Mouse (Mus musculus) brain, embryonic 14.5 days (tissue): ENCODE data around the gene Gm48552. TPM values are rescaled to one million over a fixed set of nuclear protein-coding genes. Genes with fewer than 3 reads are reported as not detected.

Experiments
- DNase-seq: peaks from one replicate; pipeline ENCODE4 v3.0.0-alpha.2; 2011; ENCODE audit warnings: low read depth
- CTCF ChIP-seq: fragments of 200-500 bp; IDR thresholded peaks from 2 replicates; pipeline ENCODE4 v1.5.1; 2012; ENCODE audit warnings: inconsistent platforms, mild to moderate bottlenecking, moderate library complexity, borderline replicate concordance; ENCODE audit not compliant: insufficient read depth, insufficient read length; ENCODE audit errors: extremely low read depth
- POLR2A ChIP-seq: fragments of 200-500 bp; IDR thresholded peaks from 2 replicates; pipeline ENCODE4 v1.6.1; 2012; ENCODE audit warnings: mild to moderate bottlenecking, inconsistent platforms, borderline replicate concordance; ENCODE audit not compliant: poor library complexity, insufficient read depth, insufficient read length, severe bottlenecking; ENCODE audit errors: extremely low read depth
- polyA plus RNA-seq: library from polyadenylated mRNA; depleted of rRNA; stranded (reverse); fragments of >200 nt; gene quantifications from 2 replicates; pipeline ENCODE4 v1.2.3, GENCODE M21; 2012

Gm48552 gene
- polyA plus RNA-seq, 1 experiment = 8.7 TPM

DNA sequence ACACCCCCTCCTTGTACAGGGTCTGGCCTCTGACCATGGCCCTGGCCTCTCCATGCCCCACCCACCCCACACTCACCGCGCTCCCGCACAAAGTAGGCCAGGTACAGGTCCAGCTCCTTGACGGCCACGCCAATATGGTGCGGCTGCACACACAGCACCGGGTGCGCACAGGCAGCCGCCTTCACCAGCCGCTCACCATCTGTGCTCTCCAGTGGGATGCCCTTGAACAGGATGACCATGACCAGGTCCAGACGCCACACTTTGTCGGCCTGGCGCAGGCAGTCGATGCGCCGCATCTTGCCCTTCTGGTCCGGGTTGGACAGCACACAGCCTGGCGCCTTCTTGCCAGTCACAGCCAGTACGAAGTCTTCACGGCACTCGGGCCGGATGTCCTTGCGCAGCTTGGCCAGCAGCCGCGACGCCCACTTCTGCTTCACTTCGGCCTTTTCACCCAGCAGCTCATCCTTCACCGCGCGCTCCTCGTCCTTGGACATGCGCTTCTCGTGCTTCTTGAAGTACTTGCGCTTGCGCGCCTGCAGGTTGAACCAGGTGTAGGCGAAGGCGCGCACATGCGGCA, 31.5 kb downstream of the Gm48552 start:
- no peak for DNase-seq

DNA sequence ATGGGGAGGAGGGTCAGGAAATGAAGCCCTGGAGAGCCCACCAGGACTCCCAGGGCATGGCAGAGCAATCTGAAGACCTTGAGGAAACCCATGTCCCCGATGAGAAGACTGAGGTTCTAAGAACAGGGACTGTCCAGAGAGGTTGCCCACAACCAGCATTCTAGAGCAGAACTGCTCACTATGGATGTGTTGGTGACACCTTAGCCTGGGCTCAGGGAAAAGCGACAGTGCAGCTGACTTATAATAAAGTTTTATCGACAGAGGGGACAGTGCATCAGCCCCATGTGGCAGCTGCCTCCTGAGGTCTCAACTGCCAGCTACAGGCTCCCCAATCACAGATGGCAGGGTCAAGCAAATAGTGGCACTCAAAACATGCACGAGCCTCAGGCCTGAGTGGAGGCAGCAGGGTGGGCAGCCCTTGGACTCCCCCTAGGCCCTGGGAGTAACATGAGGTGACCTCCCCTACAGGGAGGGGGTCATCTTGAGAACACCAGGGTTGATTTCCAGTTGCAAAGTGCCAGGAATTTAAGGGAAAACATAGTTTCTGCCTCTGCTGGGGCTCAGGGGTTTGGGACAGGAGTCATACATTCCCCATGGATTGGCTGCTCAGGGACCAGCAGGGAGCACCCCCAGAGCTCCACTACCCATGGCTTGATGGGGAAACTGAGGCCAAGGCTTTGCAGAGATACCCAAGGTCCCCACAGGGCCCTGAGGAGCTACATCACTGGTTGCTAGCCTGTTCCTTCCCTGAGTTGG, 32.4 kb downstream of the Gm48552 start:
- no peak for TF ChIP-seq POLR2A
- TF ChIP-seq CTCF = no peak
- DNase-seq = peak; percentile 0

More for the DNA sequence above, 31.5 kb downstream of the Gm48552 start:
- no peak for TF ChIP-seq CTCF
- no peak for TF ChIP-seq POLR2A

DNA sequence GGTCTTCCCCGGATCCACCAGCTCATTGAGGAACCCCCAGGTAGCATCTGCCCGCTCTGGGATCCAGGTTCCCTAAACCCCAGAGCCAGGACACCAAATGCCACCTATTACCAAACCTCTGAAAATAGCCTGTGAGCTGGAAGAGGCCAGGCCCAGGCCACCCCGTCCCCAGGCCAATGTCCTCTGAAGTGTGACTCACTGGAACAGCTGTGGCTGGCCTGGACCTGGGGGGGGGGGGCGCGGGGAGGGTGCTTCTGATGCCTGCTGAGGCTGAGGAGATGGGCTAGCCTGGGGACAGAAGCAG, 32.9 kb downstream of the Gm48552 start:
- DNase-seq = no peak
- TF ChIP-seq POLR2A = no peak

DNA sequence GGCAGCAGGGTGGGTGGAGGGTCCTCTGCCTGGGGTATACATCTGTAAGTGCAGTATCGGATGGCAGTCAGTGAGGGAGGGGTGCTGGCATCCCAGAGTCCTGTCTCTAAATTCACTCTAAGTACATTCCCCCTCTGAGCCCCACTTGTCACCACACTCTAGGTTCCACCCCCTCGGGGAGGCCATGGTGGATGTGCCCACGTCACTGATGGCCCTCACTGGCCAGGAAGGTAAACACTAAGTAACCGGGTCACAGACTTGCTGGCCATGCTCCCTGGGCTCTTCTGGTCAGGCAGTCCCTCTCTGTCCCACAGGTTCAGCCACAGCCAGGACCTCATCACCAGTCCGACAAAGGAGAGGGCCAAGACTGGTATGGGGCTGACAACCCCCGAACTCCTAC, 33.4 kb downstream of the Gm48552 start:
- no peak for DNase-seq

DNA sequence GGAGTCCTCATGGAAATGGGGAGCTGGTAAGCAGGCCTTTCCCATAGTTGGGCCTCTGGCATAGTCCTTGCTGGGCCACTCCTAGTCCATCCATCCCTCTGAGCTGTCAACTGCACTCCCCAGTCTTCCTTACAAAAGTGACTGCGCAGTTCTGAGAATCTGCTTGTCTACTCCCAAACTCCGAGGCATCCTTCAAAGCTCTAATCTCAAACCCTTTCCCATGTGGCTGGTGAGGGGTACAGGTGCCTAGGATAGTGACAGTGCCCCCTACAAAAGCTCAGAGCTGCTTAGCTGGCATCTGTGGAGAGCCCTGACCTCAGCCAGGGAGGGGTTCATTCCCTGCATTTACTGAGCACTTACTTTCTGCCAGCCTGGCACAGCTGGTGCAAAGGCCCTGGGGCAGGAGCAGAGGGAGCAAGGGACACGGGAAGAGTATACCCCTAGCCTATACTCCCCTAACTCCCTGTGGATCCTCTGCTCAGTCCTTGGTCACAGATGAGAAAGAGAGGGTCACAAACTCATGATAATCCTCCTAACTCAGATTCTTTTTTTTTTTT, 33.9 kb downstream of the Gm48552 start:
- no peak for DNase-seq
- no peak for TF ChIP-seq CTCF
- TF ChIP-seq POLR2A = no peak

More for the DNA sequence above, 33.4 kb downstream of the Gm48552 start:
- TF ChIP-seq CTCF (no peak), POLR2A (no peak)

DNA sequence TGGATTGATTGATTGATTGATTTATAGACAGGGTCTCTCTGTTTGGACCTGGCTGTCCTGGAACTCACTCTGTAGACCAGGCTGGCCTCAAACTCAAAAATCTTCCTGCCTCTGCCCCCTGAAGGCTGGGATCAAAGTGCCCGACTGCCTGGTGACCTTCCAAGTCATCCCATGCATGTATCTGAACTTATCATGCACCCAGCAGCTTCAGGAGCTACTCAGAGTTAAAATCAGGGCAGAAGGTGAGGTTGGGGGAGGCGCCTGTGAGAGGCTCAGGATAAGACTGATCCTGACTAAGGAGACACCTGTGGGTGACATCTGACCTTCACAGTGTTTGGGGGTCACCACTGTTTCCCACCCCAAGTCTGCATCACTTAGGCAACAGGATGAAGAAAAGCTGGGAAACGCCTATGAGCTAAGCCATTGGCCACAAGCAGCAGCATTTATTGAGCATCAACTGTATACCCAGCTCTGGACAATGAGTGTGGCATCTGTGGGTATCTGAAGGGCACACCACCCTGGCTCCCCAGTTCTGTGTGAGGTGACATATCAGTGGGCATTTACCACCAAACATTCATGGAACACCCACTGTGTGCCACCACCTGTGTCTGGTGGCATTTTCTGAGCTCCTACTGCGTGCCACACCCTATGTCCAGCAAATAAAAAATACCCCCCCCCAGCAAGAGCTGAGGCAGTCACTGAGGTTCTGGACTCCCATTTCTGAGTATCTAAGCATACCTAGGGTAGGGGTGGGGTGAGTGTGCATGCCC, 34.9 kb downstream of the Gm48552 start:
- DNase-seq = no peak
- TF ChIP-seq CTCF = no peak
- TF ChIP-seq POLR2A = no peak

DNA sequence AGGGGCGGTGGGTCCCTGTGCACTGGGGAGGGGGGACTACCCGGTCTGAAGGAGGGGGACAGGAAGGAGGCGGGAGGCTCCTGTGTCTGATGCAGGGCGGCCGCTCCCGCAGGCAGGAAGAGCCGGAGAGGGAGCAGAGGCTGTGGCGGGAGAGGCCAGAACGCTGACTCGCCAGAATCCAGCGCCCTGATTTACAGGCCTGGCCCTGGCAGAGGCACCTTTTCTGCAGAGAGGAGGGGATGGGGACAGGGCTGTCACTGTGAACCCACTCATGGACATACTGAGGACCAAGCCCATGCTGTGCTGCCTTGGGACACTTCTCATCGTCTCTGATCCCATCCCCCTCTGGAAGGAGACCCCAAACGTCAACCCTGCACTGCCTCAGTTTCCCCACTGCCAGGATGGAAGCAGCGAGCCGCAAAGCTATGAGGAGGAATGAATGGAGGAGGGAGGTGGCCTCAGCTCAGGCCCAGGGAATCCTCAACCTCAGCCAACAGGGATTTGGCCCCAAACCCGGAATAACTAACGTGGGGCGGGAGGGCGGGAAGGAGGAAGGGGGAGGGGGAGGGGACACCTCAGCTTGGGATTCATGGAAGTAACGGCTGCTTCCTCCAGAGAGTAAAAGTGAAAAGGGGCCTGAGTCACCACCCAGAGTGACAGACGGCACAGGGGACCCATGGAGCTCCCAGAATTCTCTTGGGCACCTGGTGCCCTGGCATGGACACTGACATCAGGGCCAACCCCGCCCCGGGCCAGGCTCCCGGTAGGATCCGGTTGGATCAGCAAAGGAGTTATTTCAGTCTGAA, 35.6 kb downstream of the Gm48552 start:
- peak; percentile 71 for DNase-seq
- TF ChIP-seq CTCF (no peak), POLR2A (no peak)

DNA sequence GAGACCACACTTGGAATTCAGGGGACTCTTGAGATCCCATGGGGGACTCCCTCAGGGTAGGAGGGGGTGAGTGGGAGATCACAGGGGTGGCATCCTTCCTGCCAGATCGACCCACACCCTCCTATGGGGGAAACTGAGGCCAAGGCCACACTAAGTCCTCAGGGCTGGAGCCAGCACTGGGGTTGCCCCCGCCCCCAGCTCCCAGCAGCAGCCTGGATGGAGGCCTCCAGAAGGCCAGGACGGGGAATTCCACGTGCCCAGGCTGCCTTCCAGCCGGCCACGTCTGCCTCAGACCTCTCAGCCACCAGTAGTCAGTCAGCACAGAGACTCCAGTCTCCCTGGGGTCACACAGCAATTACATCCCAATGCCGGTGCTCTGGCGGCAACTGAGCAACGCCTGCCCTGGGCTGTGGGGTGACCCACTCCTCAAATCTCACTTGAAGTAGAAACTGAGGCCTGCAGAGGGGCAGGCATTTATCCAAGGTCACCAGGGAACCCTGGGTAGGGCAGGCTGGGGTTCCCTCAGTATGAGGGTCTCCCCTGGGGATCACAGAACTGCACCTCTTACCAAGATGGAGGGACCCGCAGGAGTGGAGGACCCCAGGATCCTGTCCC, 36.5 kb downstream of the Gm48552 start:
- TF ChIP-seq POLR2A (no peak), CTCF (no peak)
- no peak for DNase-seq

DNA sequence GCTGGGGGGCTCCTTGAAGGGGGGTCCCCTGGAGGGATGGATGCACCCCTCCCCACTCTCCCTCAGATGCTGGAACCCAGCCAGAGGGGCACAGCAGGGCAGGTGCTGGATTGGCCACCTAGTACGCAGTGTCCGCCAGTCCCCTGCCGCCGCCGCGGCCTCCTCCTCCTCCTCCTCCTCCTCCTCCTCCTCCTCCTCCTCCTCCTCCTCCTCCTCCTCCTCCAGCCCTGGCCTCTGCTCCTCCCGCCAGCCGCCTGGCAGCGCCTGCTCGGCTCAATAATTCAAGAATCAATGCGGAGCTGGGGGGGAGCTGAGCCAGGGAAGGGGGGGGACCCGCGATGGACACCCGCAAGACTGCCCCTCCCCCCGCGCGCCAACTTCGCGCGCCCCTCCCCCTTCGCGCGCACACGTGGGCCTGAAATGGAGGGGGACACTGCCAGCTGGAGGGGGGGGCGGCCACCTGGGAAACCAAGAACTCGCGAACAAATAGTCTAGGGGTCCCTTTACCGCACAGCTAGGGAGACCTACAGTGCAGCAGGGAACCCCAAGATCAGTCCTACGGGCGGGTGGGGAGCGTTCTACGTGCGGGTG, 37.4 kb downstream of the Gm48552 start:
- peak; percentile 66 for DNase-seq
- no peak for TF ChIP-seq CTCF
- TF ChIP-seq POLR2A = no peak

DNA sequence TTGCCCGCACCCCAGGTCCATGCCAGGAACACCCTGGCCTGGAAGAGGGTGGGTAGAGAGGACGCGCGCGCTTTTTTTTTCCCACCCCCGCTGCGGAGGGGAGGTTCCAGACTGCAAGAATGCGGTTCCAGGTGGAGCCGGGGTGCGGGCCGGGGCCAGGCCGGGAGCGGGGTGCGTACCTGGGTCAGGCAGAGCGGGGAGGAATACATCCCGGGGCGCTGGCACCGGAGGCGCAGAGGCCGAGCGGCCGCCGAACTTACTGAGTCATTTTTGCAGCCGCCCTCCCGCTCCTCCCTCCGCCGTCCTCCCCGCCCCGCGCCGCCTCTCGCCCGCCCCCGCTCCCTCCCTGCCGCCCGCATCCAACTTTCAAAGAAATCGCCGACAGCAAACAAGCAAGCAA, 38.1 kb downstream of the Gm48552 start:
- TF ChIP-seq CTCF = no peak
- TF ChIP-seq POLR2A = no peak
- DNase-seq = no peak

DNA sequence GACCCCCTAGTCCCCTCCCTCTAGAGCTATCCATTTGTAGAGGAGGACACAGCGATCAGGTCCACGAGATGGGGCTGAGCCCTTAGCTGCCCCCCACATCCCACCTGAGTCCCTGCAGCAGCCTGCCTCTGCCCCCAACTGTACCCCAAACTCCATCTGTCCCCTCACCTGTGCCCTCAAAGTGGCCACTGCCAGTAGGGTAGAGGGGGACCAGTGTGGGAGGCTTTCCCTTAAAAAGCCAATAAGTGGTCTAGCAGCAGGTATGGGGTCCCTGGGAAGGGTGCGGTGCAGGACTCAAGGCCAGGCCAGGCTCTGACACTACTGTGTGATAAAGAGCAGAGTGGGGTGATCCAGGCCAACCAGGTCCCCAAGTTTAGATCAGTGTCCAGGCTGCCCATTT, 38.5 kb downstream of the Gm48552 start:
- no peak for DNase-seq
- TF ChIP-seq POLR2A = no peak
- TF ChIP-seq CTCF = no peak

DNA sequence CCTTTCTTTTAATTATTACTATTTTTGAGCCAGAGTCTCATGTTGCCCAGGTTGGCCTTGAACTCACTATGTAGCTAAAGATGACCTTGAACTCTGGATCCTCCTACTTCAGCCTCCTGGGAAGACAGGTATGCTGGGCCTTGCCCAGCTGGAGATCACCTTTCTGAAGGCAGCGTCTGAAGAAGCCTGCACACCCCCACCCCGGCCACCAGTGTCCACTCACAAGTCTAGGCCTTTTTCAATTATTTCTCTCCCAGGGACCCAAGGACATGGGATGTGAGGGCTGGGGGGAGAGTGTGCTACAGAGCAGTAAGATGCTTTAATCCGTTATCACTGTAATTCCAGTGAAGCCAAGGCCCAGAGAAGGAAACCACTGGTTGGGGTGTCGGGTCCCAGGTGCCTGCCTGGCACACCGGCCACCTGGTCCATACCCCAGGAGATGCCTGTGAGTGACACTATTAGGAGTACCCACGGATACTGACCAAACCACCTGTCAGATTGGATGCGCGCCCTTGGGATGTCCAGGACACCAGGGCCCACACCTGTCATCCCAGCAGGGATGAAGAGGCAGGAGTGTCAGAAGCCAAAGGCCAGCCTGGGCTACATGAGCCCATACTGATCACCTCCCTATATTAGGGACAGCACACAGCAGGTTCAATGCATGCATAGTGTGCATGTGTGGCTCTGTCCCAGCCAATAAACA, 39.1 kb downstream of the Gm48552 start:
- no peak for TF ChIP-seq POLR2A
- TF ChIP-seq CTCF = no peak
- no peak for DNase-seq

DNA sequence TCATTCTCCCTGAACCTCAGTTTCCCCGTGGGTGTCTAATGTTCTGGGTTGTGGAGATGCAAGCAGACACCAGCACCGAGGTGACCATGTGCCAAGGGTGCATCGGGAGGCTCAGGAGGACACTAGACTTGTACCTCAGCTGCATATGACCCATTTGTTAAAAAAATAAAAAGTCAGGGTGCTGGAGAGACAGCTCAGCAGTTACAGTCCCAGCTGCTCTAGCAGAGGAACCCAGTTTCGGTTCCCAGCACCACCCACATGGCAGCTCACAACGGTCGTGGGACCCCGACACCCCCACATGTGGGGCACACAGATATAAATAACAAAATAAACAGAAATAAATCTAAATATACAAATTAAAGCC, 39.7 kb downstream of the Gm48552 start:
- no peak for DNase-seq

More for the DNA sequence above, 39.7 kb downstream of the Gm48552 start:
- TF ChIP-seq POLR2A = no peak
- no peak for TF ChIP-seq CTCF
